Mouse (Mus musculus) gastrocnemius, postnatal 14 days (tissue): ENCODE measurements around the gene Edn2. TPM values are rescaled to one million over a fixed set of nuclear protein-coding genes. Genes with fewer than 3 reads are reported as not detected.
A peak's percentile ranks its signal among the peaks of the same experiment; 100 is the strongest.

Source experiments
- DNase-seq: peaks from one replicate; pipeline ENCODE4 v3.0.0; 2021; ENCODE audit warnings: mixed read lengths
- intact Hi-C: fragments of 180-260 bp; cut with DNase I; formaldehyde crosslinking; loops from one replicate; pipeline ENCODE4 v1.15.1; 2025; ENCODE audit warnings: low total_unique reads
- long read RNA-seq, 2 experiments: library from polyadenylated mRNA; stranded (forward); transcript quantifications; one replicate each; pipeline ENCODE4 v2.0.0; 2021
- total RNA-seq, 2 experiments: library from RNA; stranded (reverse); gene quantifications; 2 replicates each; pipeline ENCODE4 v1.2.3; 2021

Edn2 gene
- not detected for total RNA-seq
- long read RNA-seq, experiment 1 = 0 reads
- long read RNA-seq, experiment 2 = 0 reads

- intact Hi-C loops = no loop called here
- peak; percentile 57 for DNase-seq
Observed at GRCm38 (mm10) chr4:120161166-120161949, at the start of gene Edn2. Gene Edn2 (plus strand): TSS chr4:120161206.

DNA sequence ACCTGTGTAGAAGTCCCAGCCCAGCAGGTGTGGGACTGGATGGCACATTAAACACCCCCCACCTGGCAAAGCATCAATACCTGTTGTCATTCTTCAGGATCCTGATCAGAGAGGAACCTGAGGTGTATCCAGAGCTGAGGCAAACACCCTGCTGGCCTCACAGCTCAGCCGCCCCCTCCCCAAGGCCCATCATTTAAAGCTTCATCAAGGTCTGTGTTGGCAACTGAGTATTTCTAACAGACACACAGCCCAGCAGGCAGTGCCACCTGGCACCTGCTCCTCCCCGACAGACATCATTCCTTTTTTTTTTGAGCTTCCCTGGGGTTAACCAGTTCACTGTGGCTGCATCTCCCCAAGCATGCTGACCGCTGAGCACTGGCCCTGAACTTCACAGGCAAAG lies 45.5 kb upstream of the Edn2 start:
- no peak for DNase-seq
- intact Hi-C loops = no loop called here

GRCm38 (mm10) chr4:120116312-120116711 lies 44.7 kb upstream of the Edn2 start:
- no peak for DNase-seq
- intact Hi-C loops = no loop called here

- DNase-seq = peak; percentile 66
- intact Hi-C loops = no loop called here
Observed at GRCm38 (mm10) chr4:120120276-120120675, 40.7 kb upstream of the Edn2 start.

GRCm38 (mm10) chr4:120124656-120125055 lies 36.4 kb upstream of the Edn2 start:
- intact Hi-C loops = no loop called here
- DNase-seq = no peak

GRCm38 (mm10) chr4:120126047-120126446 lies 35.0 kb upstream of the Edn2 start:
- intact Hi-C loops = no loop called here

GRCm38 (mm10) chr4:120127333-120127732 lies 33.7 kb upstream of the Edn2 start:
- intact Hi-C loops = no loop called here
- no peak for DNase-seq

More at GRCm38 (mm10) chr4:120126047-120126446, 35.0 kb upstream of the Edn2 start:
- DNase-seq = peak; percentile 58

- DNase-seq = peak; percentile 65
- intact Hi-C loops = no loop called here
Observed at GRCm38 (mm10) chr4:120128033-120128432, 33.0 kb upstream of the Edn2 start.

- peak; percentile 57 for DNase-seq
- intact Hi-C loops = no loop called here
Observed at GRCm38 (mm10) chr4:120129233-120129885, 31.6 kb upstream of the Edn2 start.

DNA sequence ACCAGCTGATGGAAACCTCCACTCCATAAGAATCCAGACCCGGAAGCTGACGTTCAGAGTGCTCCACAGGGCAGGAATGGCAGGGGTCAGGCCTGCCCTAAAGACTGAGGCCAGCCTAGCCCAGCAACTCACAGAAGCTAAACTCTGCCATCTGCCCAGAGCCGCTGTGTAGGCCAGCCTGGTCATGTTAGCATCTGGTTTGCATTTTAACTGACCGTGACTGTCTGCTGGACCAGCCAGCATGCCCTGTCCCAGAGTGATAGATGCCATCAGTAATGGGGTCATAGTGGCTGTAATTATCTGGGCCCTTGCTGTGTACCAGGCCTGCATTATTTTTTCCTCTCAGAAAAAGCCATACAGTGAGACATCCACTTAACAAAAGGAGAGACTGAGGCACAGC lies 30.1 kb upstream of the Edn2 start:
- intact Hi-C loops = no loop called here
- no peak for DNase-seq

GRCm38 (mm10) chr4:120131441-120132220 lies 29.4 kb upstream of the Edn2 start:
- peak; percentile 64 for DNase-seq
- intact Hi-C loops = no loop called here

GRCm38 (mm10) chr4:120134223-120134622 lies 26.8 kb upstream of the Edn2 start:
- intact Hi-C loops = no loop called here
- DNase-seq = no peak

DNA sequence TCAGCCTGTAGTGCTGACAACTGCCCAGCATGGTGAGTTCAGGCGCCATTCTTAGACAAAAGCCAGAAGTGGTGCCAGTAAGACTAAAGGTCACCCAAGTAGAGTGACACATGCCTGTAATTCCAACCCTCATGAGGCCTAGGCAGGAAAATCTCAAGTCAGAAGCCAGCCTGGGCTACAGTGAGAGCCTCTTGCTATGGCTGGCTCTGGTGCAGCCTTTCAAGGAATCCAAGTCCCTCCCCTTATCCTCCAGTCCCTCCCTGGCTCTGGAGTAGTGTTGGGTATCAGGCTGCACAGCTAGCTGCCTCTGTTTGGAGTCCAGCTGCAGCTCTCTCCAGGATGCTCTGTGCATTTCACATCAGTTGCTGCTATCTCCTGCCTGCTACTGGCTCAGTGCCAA lies 19.2 kb upstream of the Edn2 start:
- DNase-seq = no peak
- intact Hi-C loops = no loop called here

DNA sequence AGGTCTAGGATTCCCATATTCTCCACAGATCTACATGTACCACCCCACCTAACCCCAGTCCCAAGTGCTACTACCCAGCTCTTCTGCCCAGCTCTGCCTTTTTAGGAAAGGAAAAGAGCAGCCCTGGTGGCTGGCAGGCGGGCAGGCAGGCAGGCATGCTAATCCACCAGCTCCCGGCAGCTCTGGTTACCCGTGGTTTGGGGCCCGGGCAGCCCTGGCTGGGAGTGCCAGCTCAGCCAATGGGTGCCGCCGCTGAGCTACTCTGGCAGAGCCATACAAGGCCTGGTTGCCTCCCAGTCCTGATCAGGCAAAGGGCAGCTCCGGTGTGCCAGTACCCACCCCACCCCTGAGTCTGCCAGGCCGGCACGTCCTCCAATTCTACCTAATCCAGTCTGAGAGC lies 18.1 kb upstream of the Edn2 start:
- peak; percentile 70 for DNase-seq
- intact Hi-C loops = no loop called here

DNA sequence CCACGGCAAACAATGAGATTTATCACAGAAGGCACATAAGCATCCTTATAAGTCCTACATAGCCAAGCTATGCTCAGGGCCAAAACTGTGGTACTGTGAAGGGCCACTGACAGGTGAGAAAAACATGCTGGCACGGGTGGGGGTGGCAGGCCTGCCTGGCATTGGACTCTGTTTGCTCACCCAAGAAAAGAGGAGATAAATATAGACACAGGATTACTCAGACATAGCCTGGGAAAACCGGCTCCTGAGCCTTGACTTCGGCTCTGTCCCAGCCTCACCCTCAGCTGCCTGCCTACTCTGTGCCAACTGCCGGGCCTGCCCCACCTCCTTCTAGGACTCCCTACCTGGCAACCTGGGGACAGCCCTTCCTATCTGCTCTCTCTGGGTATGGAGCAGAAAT lies 16.7 kb upstream of the Edn2 start:
- intact Hi-C loops = no loop called here
- peak; percentile 59 for DNase-seq

DNA sequence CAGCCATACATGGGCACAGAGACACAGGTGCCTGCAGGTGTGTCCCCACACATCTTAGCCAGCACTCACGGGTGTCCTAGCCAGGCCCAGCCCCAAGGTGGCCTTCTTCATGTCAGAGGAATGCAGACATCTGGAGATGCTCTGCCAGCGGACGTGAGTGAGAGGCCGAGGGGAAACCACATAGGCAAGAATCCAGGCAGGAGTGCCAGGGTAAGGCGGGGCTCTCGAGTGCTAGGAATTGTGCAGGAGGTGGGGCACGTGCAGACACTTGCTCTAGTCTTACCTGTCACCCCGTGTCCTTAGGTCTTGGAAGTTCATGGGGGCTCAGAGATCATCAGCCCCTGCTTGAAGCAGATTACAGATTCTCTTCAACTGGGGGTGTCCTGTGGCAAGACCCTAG lies 15.1 kb upstream of the Edn2 start:
- intact Hi-C loops = no loop called here
- DNase-seq = no peak

DNA sequence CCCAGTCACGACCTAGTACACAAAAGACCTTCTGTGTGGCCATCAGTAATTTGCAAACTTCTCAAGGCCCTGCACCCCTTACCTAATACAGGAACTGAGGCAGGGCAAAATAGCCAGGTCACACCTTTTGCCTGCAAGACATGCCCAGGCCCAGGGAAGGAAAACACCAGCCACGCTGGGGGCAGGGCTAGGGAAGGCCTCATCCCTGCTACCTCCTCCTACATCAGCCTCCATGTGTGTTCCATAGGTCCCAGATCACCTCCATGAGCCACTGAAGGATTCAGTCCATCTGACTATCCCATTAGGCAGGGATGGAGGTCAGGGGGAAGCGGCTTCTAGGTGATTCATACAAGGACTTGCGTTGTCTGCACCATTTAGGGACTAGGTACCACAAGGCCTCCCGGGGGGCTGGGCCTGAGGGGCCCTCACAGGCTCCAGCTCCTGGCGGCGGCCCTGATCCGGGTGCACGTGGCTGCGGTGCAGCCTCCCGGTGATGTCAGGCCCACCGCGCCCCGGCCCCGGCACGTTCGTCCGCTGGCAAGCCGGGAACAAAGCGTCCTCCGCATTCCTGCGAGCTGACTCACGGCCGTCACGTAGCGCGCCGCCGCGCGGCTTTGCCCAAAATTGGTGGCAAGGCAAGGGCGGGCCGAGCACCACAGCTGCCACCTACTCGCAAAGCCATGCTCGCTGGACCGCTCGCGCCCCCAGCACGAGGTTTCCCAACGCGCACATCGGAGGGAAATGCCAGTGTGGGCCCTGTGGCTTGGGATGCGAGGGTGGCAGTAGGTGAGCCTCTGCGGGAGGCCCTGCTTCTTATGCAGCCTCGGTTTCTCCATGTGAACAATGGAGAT lies 12.5 kb upstream of the Edn2 start:
- intact Hi-C loops = no loop called here

DNA sequence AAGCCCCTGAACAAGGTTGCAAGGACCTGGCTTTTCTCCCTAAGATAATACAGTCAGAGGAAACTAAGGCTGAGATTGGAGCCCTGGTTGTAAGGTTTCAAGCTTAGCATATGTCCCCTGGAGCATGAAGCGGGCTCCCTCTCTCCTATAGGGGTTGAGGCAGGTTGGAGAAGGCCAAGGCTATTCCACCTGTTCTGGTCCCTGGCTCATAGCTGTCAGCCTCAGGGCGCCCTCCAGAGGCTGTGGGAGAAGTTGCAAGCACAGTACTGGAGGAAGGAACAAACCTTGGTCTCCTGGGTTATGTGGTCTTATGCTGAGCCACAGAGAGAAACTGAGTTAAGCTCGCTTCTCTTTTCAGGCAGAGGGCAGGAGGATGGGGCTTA lies 11.9 kb upstream of the Edn2 start:
- intact Hi-C loops = no loop called here
- no peak for DNase-seq

More for the DNA sequence above, 12.5 kb upstream of the Edn2 start:
- peak; percentile 77 for DNase-seq

GRCm38 (mm10) chr4:120150345-120150920 lies 10.6 kb upstream of the Edn2 start:
- no peak for DNase-seq

More at GRCm38 (mm10) chr4:120150345-120150920, 10.6 kb upstream of the Edn2 start:
- intact Hi-C loops = no loop called here
